In the genomic region with DNA sequence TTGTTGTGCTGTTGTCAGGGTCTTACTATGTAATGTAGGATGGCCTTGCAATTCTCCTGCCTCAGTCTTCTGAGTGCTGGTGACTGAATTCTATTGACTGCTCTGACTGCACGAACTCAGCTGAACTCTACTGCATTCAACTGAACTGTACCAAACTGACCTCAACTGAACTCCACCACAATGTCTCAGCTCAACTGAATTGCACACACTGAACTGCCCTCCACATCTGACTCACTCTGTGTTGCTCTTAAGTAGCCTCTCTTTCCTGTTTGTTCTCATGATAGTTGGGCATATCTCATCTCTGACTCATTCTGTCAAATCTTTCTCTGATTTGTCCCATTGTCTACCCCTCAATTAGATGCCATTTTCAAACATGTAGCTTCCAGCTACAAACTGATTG, we compare ENCODE assay signal across 16 mouse cellular contexts.
"Had no signal": no experiment of that assay in that cellular context is flagged by ENCODE, and none has a peak within 500 bp of the region (broad histone marks: within the 10 kb centered on the region; RNA-seq: fewer than 3 reads in every experiment).

No protein-coding gene starts in this region.

- H3K4me2 ChIP-seq: limb, embryonic 12.5 days; limb, embryonic 15.5 days; liver, embryonic 11.5 days; lung, embryonic 14.5 days; midbrain, embryonic 13.5 days had no signal

- H3K4me1 ChIP-seq: midbrain, embryonic 13.5 days had no signal

- H3K27ac ChIP-seq: limb, embryonic 12.5 days; limb, embryonic 15.5 days; liver, embryonic 14.5 days; macrophage; midbrain, embryonic 13.5 days had no signal

- H3K27me3 ChIP-seq: limb, embryonic 12.5 days; limb, embryonic 15.5 days; midbrain, embryonic 13.5 days had no signal

- H3K9ac ChIP-seq: limb, embryonic 12.5 days; limb, embryonic 15.5 days; liver, embryonic 14.5 days; liver, postnatal 0 days; lung, embryonic 14.5 days; midbrain, embryonic 13.5 days had no signal

- H3K9me3 ChIP-seq: limb, embryonic 12.5 days; limb, embryonic 15.5 days; midbrain, embryonic 13.5 days had no signal

- H3K4me3 ChIP-seq: limb, embryonic 12.5 days; limb, embryonic 15.5 days; midbrain, embryonic 13.5 days had no signal

- ATAC-seq: liver, postnatal 0 days; lung, postnatal 0 days; midbrain, embryonic 13.5 days; midbrain, embryonic 16.5 days had no signal

- H3K36me3 ChIP-seq: limb, embryonic 12.5 days; limb, embryonic 15.5 days; midbrain, embryonic 13.5 days had no signal

- DNase-seq: kidney, adult 9 months; kidney, postnatal 14 days; kidney, postnatal 4 days; liver, postnatal 0 days; lung, embryonic 14.5 days; thymus, adult 2 months; thymus, postnatal 14 days; thymus, postnatal 4 days had no signal
